Mouse (Mus musculus): ENCODE measurements around the gene Xpnpep3. TPM values are rescaled to one million over a fixed set of nuclear protein-coding genes. Genes with fewer than 3 reads are reported as not detected.

Xpnpep3 gene
- polyA plus RNA-seq, 1 experiment from 2014 or later = 10.1 TPM

DNA sequence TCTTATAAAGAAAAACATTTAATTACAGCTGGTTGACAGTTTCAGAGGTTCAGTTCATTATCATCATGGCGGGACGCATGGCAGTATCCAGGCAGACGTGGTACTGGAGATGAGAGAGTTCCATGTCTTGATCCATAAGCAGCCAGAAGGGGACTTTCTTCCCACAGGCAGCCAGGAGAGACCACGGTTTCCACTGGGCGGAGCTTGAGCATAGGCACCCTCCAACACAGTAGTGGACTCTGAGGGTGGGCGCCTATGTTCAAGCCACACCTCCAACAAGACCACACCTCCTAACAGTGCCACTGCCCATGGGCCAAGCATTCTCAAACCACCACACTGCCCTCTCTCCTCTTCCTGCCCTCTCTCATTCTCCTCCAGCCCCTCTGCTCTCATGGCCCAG, 83.8 kb downstream of the Xpnpep3 start:
- Histone ChIP-seq H3K27me3 (no peaks in the 10 kb centered on the region), H3K4me2 (replicated peaks) (no peak overlapping the region), H3K36me3 (no peaks in the 10 kb centered on the region), H3K4me3 (no peak overlapping the region), H3K4me1 (0 out of 2 replicates have a peak, but pooled peaks cover 5% of the 10 kb centered on the region), H3K9me3 (no peaks in the 10 kb centered on the region), H3K27ac (replicated peaks) (no peak overlapping the region), H3K9ac (replicated peaks) (no peak overlapping the region)
- ATAC-seq (replicated peaks) = no peak
- 82% methylated on average over 6 of the region's 6 CpGs for WGBS

DNA sequence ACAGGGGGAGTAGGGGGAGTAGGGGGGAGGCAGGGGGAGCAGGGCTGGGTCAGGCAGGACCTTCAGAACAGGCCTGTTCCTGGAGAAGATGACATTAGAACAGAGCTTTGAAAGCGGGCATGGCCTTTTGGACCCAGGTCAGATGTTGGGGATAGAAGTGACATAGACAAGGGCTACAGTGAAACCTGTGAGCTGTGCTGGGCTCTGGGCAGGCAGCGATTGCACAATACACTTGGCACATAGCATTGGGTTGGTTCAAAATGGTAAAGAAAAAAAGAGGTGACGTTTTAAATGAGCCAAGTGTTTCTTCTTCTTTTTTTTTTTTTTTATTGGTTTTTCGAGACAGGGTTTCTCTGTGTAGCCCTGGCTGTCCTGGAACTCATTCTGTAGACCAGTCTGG, 85.5 kb downstream of the Xpnpep3 start:
- no peak overlapping the region for H3K4me2 ChIP-seq (replicated peaks)
- 86% methylated on average over 4 of the region's 4 CpGs for WGBS
- no peaks in the 10 kb centered on the region for H3K9me3 ChIP-seq
- ATAC-seq (replicated peaks) = no peak
- no peaks in the 10 kb centered on the region for H3K36me3 ChIP-seq
- no peak overlapping the region for H3K27ac ChIP-seq (replicated peaks)
- 0 out of 2 replicates have a peak, but pooled peaks cover 5% of the 10 kb centered on the region for H3K4me1 ChIP-seq
- no peak overlapping the region for H3K9ac ChIP-seq (replicated peaks)
- H3K4me3 ChIP-seq = no peak overlapping the region
- no peaks in the 10 kb centered on the region for H3K27me3 ChIP-seq

DNA sequence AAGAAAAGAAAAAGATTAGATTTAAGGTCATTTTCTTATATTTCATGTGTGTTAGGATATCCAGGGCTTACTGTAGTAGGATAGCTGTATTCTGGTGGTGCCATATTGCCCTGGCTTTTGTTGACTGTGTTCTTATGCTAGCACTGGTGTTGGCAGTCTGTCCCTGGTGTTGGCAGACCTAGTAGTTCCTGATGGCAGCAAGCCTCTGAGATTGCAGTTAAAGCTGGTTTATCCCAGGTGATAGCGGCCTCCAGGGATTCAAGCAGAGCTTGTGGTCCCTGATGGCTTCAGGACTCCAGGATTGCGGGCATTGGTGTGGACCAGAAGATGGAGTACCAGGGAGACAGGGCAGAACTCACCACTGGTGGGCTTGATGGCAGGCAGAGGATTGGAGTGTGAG, 103.5 kb downstream of the Xpnpep3 start:
- no peaks in the 10 kb centered on the region for H3K27me3 ChIP-seq
- no peak overlapping the region for H3K4me3 ChIP-seq
- no peak overlapping the region for H3K4me2 ChIP-seq (replicated peaks)
- H3K27ac ChIP-seq (replicated peaks) = no peak overlapping the region
- no peak overlapping the region for H3K9ac ChIP-seq (replicated peaks)
- no peaks in the 10 kb centered on the region for H3K9me3 ChIP-seq
- H3K36me3 ChIP-seq = no peaks in the 10 kb centered on the region
- no peak for ATAC-seq (replicated peaks)
- WGBS = 90% methylated on average over 2 of the region's 2 CpGs
- no peaks in the 10 kb centered on the region for H3K4me1 ChIP-seq

DNA sequence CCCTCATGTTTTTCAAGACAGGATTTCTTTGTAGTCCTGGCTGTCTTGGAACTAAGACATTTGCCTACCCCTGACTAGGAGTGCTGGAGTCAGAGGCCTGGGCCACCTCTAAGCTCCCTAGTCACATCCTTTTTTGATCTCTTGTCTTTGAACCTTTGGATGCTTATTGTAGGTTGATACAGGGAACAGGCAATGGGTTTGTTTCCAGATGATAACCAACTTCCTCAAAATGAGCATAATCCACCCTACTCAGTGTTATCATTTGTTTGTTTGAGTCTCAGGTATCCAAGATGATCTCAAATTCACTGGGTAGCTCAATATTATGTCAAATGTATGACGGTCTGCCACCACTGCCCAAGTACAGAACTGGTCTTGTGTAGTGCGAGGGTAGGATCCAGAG, 104.1 kb downstream of the Xpnpep3 start:
- H3K4me2 ChIP-seq (replicated peaks) = no peak overlapping the region
- H3K9me3 ChIP-seq = no peaks in the 10 kb centered on the region
- H3K4me1 ChIP-seq = no peaks in the 10 kb centered on the region
- H3K36me3 ChIP-seq = no peaks in the 10 kb centered on the region
- WGBS = 93% methylated on average over 2 of the region's 2 CpGs
- no peak for ATAC-seq (replicated peaks)
- no peak overlapping the region for H3K4me3 ChIP-seq
- H3K9ac ChIP-seq (replicated peaks) = no peak overlapping the region
- no peaks in the 10 kb centered on the region for H3K27me3 ChIP-seq
- H3K27ac ChIP-seq (replicated peaks) = no peak overlapping the region

Other genes starting within 250 kb of the Xpnpep3 start
- 24.1 and 25.1 TPM in 2 replicates for gene Mrtfa, start 209.4 kb upstream of the Xpnpep3 start, polyA plus RNA-seq (2015; fragmentation: Nextera tagmentation; extraction: Ambion mirVana)
- 1.2 and 1.8 TPM in 2 replicates for gene Mchr1, start 164.6 kb upstream of the Xpnpep3 start, polyA plus RNA-seq (2015; fragmentation: Nextera tagmentation; extraction: Ambion mirVana)
- 133 and 139 TPM in 2 replicates for gene Slc25a17, start 39.3 kb upstream of the Xpnpep3 start, polyA plus RNA-seq (2015; fragmentation: Nextera tagmentation; extraction: Ambion mirVana)
- gene St13, start 61 bp upstream of the Xpnpep3 start, polyA plus RNA-seq (2015; fragmentation: Nextera tagmentation; extraction: Ambion mirVana) = 203 and 207 TPM in 2 replicates
- gene Dnajb7, start 8.2 kb downstream of the Xpnpep3 start, polyA plus RNA-seq (2015; fragmentation: Nextera tagmentation; extraction: Ambion mirVana) = 1.5 and 1.7 TPM in 2 replicates
- 492 and 524 TPM in 2 replicates for gene Rbx1, start 66.2 kb downstream of the Xpnpep3 start, polyA plus RNA-seq (2015; fragmentation: Nextera tagmentation; extraction: Ambion mirVana)
- gene Ep300, start 185.2 kb downstream of the Xpnpep3 start, polyA plus RNA-seq (2015; fragmentation: Nextera tagmentation; extraction: Ambion mirVana) = 18.4 and 21.9 TPM in 2 replicates